In the genomic region with DNA sequence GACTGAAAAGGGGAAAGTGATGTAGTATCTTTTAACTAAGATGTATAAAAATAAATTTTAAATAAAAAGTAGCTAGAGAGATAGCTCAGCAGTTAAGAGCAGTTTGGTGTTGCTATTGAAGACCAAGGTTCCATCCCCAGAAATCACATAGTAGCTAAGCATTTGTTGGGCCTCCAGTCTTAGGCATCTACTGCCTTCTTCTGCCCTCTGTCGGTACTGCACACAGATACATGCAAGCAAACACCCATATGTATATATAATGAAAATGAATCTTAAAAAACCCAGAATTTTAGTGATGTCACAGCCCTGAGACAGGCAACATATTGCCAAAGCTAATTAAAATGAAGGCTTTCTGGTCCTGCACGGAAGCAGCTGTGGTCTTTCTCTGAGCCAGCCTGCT, we compare ENCODE assay signal across 13 mouse cellular contexts. TPM values are rescaled to one million over a fixed set of nuclear protein-coding genes. Genes with fewer than 3 reads are reported as not detected.
A peak's percentile ranks its signal among the peaks of the same experiment; 100 is the strongest.
DNase-seq lines count a peak whose midpoint lies in the region; ATAC-seq and TF ChIP-seq lines count a peak whose summit lies in the region.
"Had no signal": no experiment of that assay in that cellular context is flagged by ENCODE, and none has a peak within 500 bp of the region (broad histone marks: within the 10 kb centered on the region; RNA-seq: fewer than 3 reads in every experiment).

No protein-coding gene starts in this region.

- H3K27me3 ChIP-seq in liver, embryonic 14.5 days (ENCODE audit: control insufficient read depth, insufficient read depth, low read length) = no peaks in the 10 kb centered on the region
- no peaks in the 10 kb centered on the region for H3K27me3 ChIP-seq in liver, embryonic 11.5 days (replicated peaks; ENCODE audit: control insufficient read depth, insufficient read depth, low read length)
- H3K27me3 ChIP-seq in E14TG2a.4 (ENCODE audit: insufficient read depth, low read length) = no peaks in the 10 kb centered on the region
- H3K27me3 ChIP-seq: embryonic facial prominence, embryonic 13.5 days; neural tube, embryonic 12.5 days had no signal

- no peaks in the 10 kb centered on the region for H3K4me1 ChIP-seq in liver, embryonic 14.5 days (replicated peaks; ENCODE audit: control insufficient read depth in 2 of 2, insufficient read depth in 2 of 2, low read length in 1 of 2)
- no peaks in the 10 kb centered on the region for H3K4me1 ChIP-seq in liver, embryonic 11.5 days (replicated peaks; ENCODE audit: control insufficient read depth, insufficient read depth, low read length)
- peaks cover 9% of the 10 kb centered on the region for H3K4me1 ChIP-seq in E14TG2a.4 (replicated peaks; ENCODE audit: low read depth, low read length)
- H3K4me1 ChIP-seq in embryonic fibroblast, embryonic 13.5 days (ENCODE audit: control insufficient read depth, insufficient read depth, low read length) = no peaks in the 10 kb centered on the region
- H3K4me1 ChIP-seq: embryonic facial prominence, embryonic 13.5 days had no signal

- no peak overlapping the region for H3K4me3 ChIP-seq in liver, embryonic 14.5 days (ENCODE audit: insufficient read depth in 1 of 2, low read depth in 2 of 2, low read length in 2 of 2)
- H3K4me3 ChIP-seq in liver, embryonic 11.5 days (ENCODE audit: low read depth, low read length) = no peak overlapping the region
- H3K4me3 ChIP-seq in E14TG2a.4 (replicated peaks; ENCODE audit: low read length) = no peak overlapping the region
- no peak overlapping the region for H3K4me3 ChIP-seq in embryonic fibroblast, embryonic 13.5 days (ENCODE audit: insufficient read depth, low read length)
- H3K4me3 ChIP-seq: embryonic facial prominence, embryonic 13.5 days; neural tube, embryonic 12.5 days had no signal

- no peaks in the 10 kb centered on the region for H3K9me3 ChIP-seq in liver, embryonic 14.5 days (ENCODE audit: control insufficient read depth, low read length)
- H3K9me3 ChIP-seq in liver, embryonic 11.5 days (ENCODE audit: control insufficient read depth, low read length) = no peaks in the 10 kb centered on the region
- H3K9me3 ChIP-seq in E14TG2a.4 (ENCODE audit: low read length) = peaks cover 21% of the 10 kb centered on the region
- H3K9me3 ChIP-seq: embryonic facial prominence, embryonic 13.5 days; neural tube, embryonic 12.5 days had no signal

- TF ChIP-seq POLR2A in embryonic fibroblast, embryonic 13.5 days (IDR thresholded peaks at IDR 0.05; ENCODE audit: low read depth, low read length) = no peak

- peak; percentile 33; the same call in 1 of the 2 replicates for TF ChIP-seq CTCF in liver, embryonic 14.5 days (IDR thresholded peaks at IDR 0.05; ENCODE audit: low read depth)
- TF ChIP-seq CTCF in E14TG2a.4 (conservative IDR thresholded peaks at IDR 0.05; ENCODE audit: low read length) = peak; percentile 33
- TF ChIP-seq CTCF in embryonic fibroblast, embryonic 13.5 days (IDR thresholded peaks at IDR 0.05; ENCODE audit: borderline replicate concordance, insufficient read depth, low read length) = peak; percentile 16; the same call in 1 of the 2 replicates

- 33% methylated on average over 2 of the region's 2 CpGs for WGBS in liver, embryonic 14.5 days (ENCODE audit: insufficient replicate concordance)
- WGBS in liver, embryonic 11.5 days = 37% methylated on average over 2 of the region's 2 CpGs

- ATAC-seq in liver, embryonic 14.5 days (ENCODE audit: insufficient read depth) = no peak
- no peak for ATAC-seq in liver, embryonic 11.5 days (replicated peaks; ENCODE audit: low FRiP score)

- H3K4me2 ChIP-seq in liver, embryonic 14.5 days (ENCODE audit: low read depth) = no peak overlapping the region
- no peak overlapping the region for H3K4me2 ChIP-seq in liver, embryonic 11.5 days
- H3K4me2 ChIP-seq: embryonic facial prominence, embryonic 13.5 days; neural tube, embryonic 12.5 days had no signal

- H3K27ac ChIP-seq in liver, embryonic 14.5 days = no peak overlapping the region
- H3K27ac ChIP-seq in liver, embryonic 11.5 days (ENCODE audit: low read depth, low read length) = no peak overlapping the region
- no peak overlapping the region for H3K27ac ChIP-seq in embryonic fibroblast, embryonic 13.5 days (ENCODE audit: insufficient read depth, low read length)
- H3K27ac ChIP-seq: embryonic facial prominence, embryonic 13.5 days; neural tube, embryonic 12.5 days had no signal

- no peaks in the 10 kb centered on the region for H3K36me3 ChIP-seq in liver, embryonic 14.5 days (replicated peaks; ENCODE audit: control insufficient read depth, insufficient read depth, low read depth)
- H3K36me3 ChIP-seq in liver, embryonic 11.5 days (ENCODE audit: control insufficient read depth, insufficient read depth, low read length) = no peaks in the 10 kb centered on the region
- no peaks in the 10 kb centered on the region for H3K36me3 ChIP-seq in E14TG2a.4 (ENCODE audit: insufficient read depth, low read length)
- H3K36me3 ChIP-seq: embryonic facial prominence, embryonic 13.5 days; neural tube, embryonic 12.5 days had no signal

- no peak overlapping the region for H3K9ac ChIP-seq in liver, embryonic 14.5 days (replicated peaks)
- no peak overlapping the region for H3K9ac ChIP-seq in liver, embryonic 11.5 days (ENCODE audit: low read depth, low read length)
- H3K9ac ChIP-seq: embryonic facial prominence, embryonic 13.5 days; neural tube, embryonic 12.5 days had no signal

- peak; percentile 40 for DNase-seq in embryo, embryonic 10 days (ENCODE audit: low spot score)
- DNase-seq in embryo, embryonic 9.5 days (ENCODE audit: extremely low spot score) = no peak
- DNase-seq in liver, embryonic 14.5 days (ENCODE audit: low read depth in 3 of 3, low spot score in 3 of 3) = no peak
- DNase-seq in liver, embryonic 11.5 days (ENCODE audit: low spot score) = no peak
- no peak for DNase-seq in adipocyte (ENCODE audit: low spot score)
- DNase-seq in right cerebral cortex, adult 2 months (ENCODE audit: low spot score in 2 of 2) = no peak

- no peak for TF ChIP-seq EP300 in liver, embryonic 14.5 days (IDR thresholded peaks at IDR 0.05; ENCODE audit: low read depth)

RNA-seq across cellular contexts. Expression of a gene that starts 15.9 kb away (rescaled TPM):
- polyA plus RNA-seq in liver, embryonic 14.5 days (2012; rRNA removed) = not detected in 2 replicates
- not detected in 2 replicates for polyA plus RNA-seq in liver, embryonic 14.5 days (2014; fragmentation: Nextera tagmentation; extraction: Ambion mirVana)
- polyA plus RNA-seq in liver, embryonic 11.5 days (2014; fragmentation: Nextera tagmentation; extraction: Ambion mirVana) = not detected in 2 replicates
- not detected in 2 replicates for polyA plus RNA-seq in embryonic fibroblast, embryonic 13.5 days (2011; ENCODE audit: insufficient read length, low read depth, missing spikeins)
- polyA plus RNA-seq: C2C12; embryonic facial prominence, embryonic 13.5 days; intestine, embryonic 14.5 days; neural tube, embryonic 12.5 days; small intestine, adult 2 months had no signal
